Mouse (Mus musculus) lung, postnatal 4 days (tissue): ENCODE results near the gene Mios.

Experiments used
- DNase-seq, 2 experiments: peaks; one replicate each; pipeline ENCODE4 v3.0.0; 2021

Gene Mios

DNA sequence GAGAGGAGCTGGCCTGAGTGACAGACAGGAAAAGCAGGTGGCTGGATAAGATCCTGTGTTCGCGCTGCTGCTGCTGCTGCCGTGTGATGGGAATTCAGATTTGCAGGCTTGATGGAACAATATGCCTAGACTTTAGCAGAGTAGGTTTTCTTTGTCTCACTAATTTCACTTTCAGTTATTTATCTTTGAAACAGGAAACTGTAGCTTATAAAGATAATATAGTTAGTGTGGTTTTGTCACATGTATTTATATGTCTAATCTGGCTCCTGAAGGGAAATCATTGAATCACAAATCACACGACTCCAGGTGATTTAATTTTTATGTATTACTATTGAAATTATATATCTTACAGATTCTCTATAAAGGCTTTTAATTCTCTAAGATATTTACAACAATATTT lies 74.2 kb downstream of the Mios start:
- no peak for DNase-seq

DNA sequence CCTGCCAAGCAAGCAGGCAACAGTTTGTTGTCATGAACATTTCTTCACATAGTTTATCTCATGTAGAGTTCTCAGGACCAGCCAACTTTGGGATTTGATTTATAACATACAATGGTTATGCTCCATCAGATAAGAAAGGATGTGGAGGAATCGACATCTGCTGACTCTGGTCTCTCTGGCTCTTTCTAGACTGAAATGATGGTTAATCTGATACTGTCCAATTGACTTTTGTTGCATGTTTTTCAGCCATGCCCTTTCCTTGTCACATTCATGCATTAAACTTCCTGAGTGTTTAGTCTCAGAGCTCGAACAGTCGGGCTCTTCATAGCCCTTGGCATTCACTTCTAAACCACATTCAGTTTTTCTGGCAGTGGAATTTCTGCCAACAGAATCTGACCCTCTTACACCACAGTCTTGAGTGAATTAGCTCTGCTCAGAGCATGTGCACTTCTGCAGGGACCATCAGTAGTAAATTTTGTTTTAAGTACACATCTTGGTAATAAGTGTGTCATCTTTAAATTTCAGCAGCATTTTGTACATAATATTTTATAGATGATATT lies 76.5 kb downstream of the Mios start:
- no peak for DNase-seq
